In the genomic region with DNA sequence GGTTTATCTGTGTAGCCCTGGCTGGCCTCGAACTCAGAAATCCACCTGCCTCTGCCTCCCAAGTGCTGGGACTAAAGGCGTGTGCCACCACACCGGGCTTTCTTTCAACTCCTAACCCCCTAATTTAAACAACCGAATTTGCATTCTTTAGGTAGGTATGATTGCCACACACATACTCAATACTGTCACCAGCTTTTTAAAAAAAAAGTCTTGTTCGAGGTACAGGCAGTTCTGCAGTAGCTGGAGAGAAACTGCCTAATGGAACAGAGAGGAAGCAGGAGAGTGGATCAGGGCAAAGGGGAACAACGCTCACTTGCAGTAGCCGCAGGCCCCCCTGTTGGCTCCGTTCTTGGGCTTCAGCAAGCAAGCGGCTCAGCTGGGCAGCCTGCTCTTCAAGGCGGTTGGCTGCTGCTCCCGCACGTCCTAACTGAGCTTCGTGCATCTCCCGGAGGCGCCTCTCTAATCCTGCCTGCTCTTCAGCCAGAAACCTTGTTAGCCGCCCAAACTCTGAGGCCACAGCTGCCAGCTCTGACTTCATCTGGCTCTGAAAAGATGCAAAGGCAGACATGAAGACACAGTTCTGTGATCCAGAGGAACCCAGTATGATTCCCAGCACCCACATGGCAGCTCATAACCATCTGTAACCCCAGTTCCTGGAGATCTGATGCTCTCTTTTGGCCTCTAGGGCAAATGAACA, we compare ENCODE assay signal across 10 mouse cellular contexts. TPM values are rescaled to one million over a fixed set of nuclear protein-coding genes. Genes with fewer than 3 reads are reported as not detected.
DNase-seq lines count a peak whose midpoint lies in the region; ATAC-seq and TF ChIP-seq lines count a peak whose summit lies in the region.
"Had no signal": no experiment of that assay in that cellular context is flagged by ENCODE, and none has a peak within 500 bp of the region (broad histone marks: within the 10 kb centered on the region; RNA-seq: fewer than 3 reads in every experiment).

No protein-coding gene starts in this region.

- H3K4me3 ChIP-seq in liver, embryonic 16.5 days (ENCODE audit: low read depth, low read length): no peak overlapping the region
- H3K4me3 ChIP-seq in intestine, postnatal 0 days (ENCODE audit: low read depth, low read length): no peak overlapping the region

- ATAC-seq in liver, embryonic 16.5 days (ENCODE audit: low read depth): no peak
- no peak for ATAC-seq in intestine, postnatal 0 days

- TF ChIP-seq CTCF in brain, embryonic 14.5 days (IDR thresholded peaks at IDR 0.05; ENCODE audit: borderline replicate concordance, extremely low read depth, insufficient read depth, insufficient read length): no peak
- TF ChIP-seq CTCF in intestine, postnatal 0 days (IDR thresholded peaks at IDR 0.05; ENCODE audit: low read depth): no peak

- TF ChIP-seq POLR2A in brain, embryonic 14.5 days (IDR thresholded peaks at IDR 0.05; ENCODE audit: borderline replicate concordance, extremely low read depth, insufficient read depth, insufficient read length, poor library complexity, severe bottlenecking): no peak

- H3K4me1 ChIP-seq in liver, embryonic 16.5 days (ENCODE audit: control insufficient read depth, low read depth, low read length): peaks cover 3% of the 10 kb centered on the region
- no peaks in the 10 kb centered on the region for H3K4me1 ChIP-seq in intestine, postnatal 0 days (replicated peaks; ENCODE audit: control insufficient read depth, insufficient read depth, low read length)

- peak; percentile 9 for DNase-seq in adrenal gland, postnatal 25 days
- no peak for DNase-seq in adrenal gland, postnatal 10 days
- peak; percentile 36 for DNase-seq in left cerebral cortex, postnatal 4 days
- no peak for DNase-seq in left cerebral cortex, adult 8-10 months (ENCODE audit: low spot score in 2 of 2)
- peak; percentile 37 for DNase-seq in brain, embryonic 14.5 days (ENCODE audit: low read depth)
- no peak for DNase-seq in Muller cell, postnatal 12 days (ENCODE audit: inconsistent ontology term)
- DNase-seq: kidney, postnatal 25 days; lung, postnatal 14 days had no signal

- no peaks in the 10 kb centered on the region for H3K9me3 ChIP-seq in liver, embryonic 16.5 days (replicated peaks; ENCODE audit: control insufficient read depth, low read length)
- H3K9me3 ChIP-seq in intestine, postnatal 0 days (ENCODE audit: control insufficient read depth): no peaks in the 10 kb centered on the region

- H3K27me3 ChIP-seq in liver, embryonic 16.5 days (ENCODE audit: control insufficient read depth, insufficient read depth, low read depth, low read length): no peaks in the 10 kb centered on the region
- no peaks in the 10 kb centered on the region for H3K27me3 ChIP-seq in intestine, postnatal 0 days (replicated peaks; ENCODE audit: control insufficient read depth, insufficient read depth, low read length)

- 73% methylated on average over 16 of the region's 16 CpGs for WGBS in liver, embryonic 16.5 days (ENCODE audit: insufficient replicate concordance)
- WGBS in intestine, postnatal 0 days: 69% methylated on average over 16 of the region's 16 CpGs

- peaks cover 61% of the 10 kb centered on the region for H3K36me3 ChIP-seq in liver, embryonic 16.5 days (ENCODE audit: control insufficient read depth, insufficient read depth)
- peaks cover 86% of the 10 kb centered on the region for H3K36me3 ChIP-seq in intestine, postnatal 0 days (ENCODE audit: control insufficient read depth, insufficient read depth)

- H3K4me2 ChIP-seq in liver, embryonic 16.5 days (ENCODE audit: low read depth, low read length): no peak overlapping the region
- no peak overlapping the region for H3K4me2 ChIP-seq in intestine, postnatal 0 days (replicated peaks; ENCODE audit: low read depth)

- H3K27ac ChIP-seq in liver, embryonic 16.5 days (ENCODE audit: low read length): peak overlapping the region; percentile 19; the same call in 1 of the 2 replicates
- no peak overlapping the region for H3K27ac ChIP-seq in intestine, postnatal 0 days (ENCODE audit: low read depth, low read length)

- intact Hi-C loops in left cerebral cortex, postnatal 4 days (cut with DNase I): no loop called here

- no peak overlapping the region for H3K9ac ChIP-seq in liver, embryonic 16.5 days (ENCODE audit: low read depth, low read length)
- no peak overlapping the region for H3K9ac ChIP-seq in intestine, postnatal 0 days (ENCODE audit: low read depth, low read length)

RNA-seq across cellular contexts. Expression of gene Trim41, which starts 8.3 kb away (rescaled TPM):
- 48.6 and 53.0 TPM in 2 replicates for total RNA-seq in adrenal gland, postnatal 25 days (2021)
- total RNA-seq in adrenal gland, postnatal 10 days (2021): 10 to 100 TPM; 42.3 to 42.7 TPM
- 10 to 100 TPM; 53.6 to 54.3 TPM for total RNA-seq in left cerebral cortex, postnatal 4 days (2021)
- 10 to 100 TPM; 57.7 to 65.7 (median 61.3) TPM for total RNA-seq in left cerebral cortex, adult 8-10 months (2022)
- 39.3 and 44.2 TPM in 2 replicates for polyA plus RNA-seq in brain, embryonic 14.5 days (2012; rRNA removed)
- 1.6 and 1.8 TPM in 2 replicates for polyA plus RNA-seq in liver, embryonic 16.5 days (2015; fragmentation: Nextera tagmentation; extraction: Ambion mirVana)
- 4.0 and 4.2 TPM in 2 replicates for polyA plus RNA-seq in intestine, postnatal 0 days (2015; fragmentation: Nextera tagmentation; extraction: Ambion mirVana)

RNA-seq across cellular contexts. Expression of gene Rack1, which starts 8.8 kb away (rescaled TPM):
- 598 and 671 TPM in 2 replicates for total RNA-seq in adrenal gland, postnatal 25 days (2021)
- 100 to 1,000 TPM; 805 to 857 TPM for total RNA-seq in adrenal gland, postnatal 10 days (2021)
- 100 to 1,000 TPM; 486 to 572 TPM for total RNA-seq in left cerebral cortex, postnatal 4 days (2021)
- total RNA-seq in left cerebral cortex, adult 8-10 months (2022): 100 to 1,000 TPM; 246 to 281 (median 256) TPM
- polyA plus RNA-seq in brain, embryonic 14.5 days (2012; rRNA removed): 1,339 and 1,725 TPM in 2 replicates
- 395 and 402 TPM in 2 replicates for polyA plus RNA-seq in liver, embryonic 16.5 days (2015; fragmentation: Nextera tagmentation; extraction: Ambion mirVana)
- 435 and 447 TPM in 2 replicates for polyA plus RNA-seq in intestine, postnatal 0 days (2015; fragmentation: Nextera tagmentation; extraction: Ambion mirVana)

RNA-seq across cellular contexts. Expression of gene Trim7, which starts 17.1 kb away (rescaled TPM):
- 16.9 and 17.6 TPM in 2 replicates for total RNA-seq in adrenal gland, postnatal 25 days (2021)
- total RNA-seq in adrenal gland, postnatal 10 days (2021): 10 to 100 TPM in 1 of 2 experiments, 1 to 10 TPM in 1; 5.3 to 12.0 TPM
- 10 to 100 TPM in 1 of 2 experiments, 1 to 10 TPM in 1; 9.4 to 12.4 TPM for total RNA-seq in left cerebral cortex, postnatal 4 days (2021)
- total RNA-seq in left cerebral cortex, adult 8-10 months (2022): 1 to 10 TPM; 3.4 to 4.5 (median 3.8) TPM
- polyA plus RNA-seq in brain, embryonic 14.5 days (2012; rRNA removed): 2.6 and 2.8 TPM in 2 replicates
- 0.11 and 0.14 TPM in 2 replicates for polyA plus RNA-seq in liver, embryonic 16.5 days (2015; fragmentation: Nextera tagmentation; extraction: Ambion mirVana)
- polyA plus RNA-seq in intestine, postnatal 0 days (2015; fragmentation: Nextera tagmentation; extraction: Ambion mirVana): 0.38 and 0.56 TPM in 2 replicates

RNA-seq across cellular contexts. Expression of gene Gm12184, which starts 17.6 kb away (rescaled TPM):
- 2.3 and 3.6 TPM in 2 replicates for total RNA-seq in adrenal gland, postnatal 25 days (2021)
- total RNA-seq in adrenal gland, postnatal 10 days (2021): 1 to 10 TPM; 2.5 to 4.9 TPM
- 1 to 10 TPM in 1 of 2 experiments, under 1 TPM in 1; 0.89 to 2.4 TPM for total RNA-seq in left cerebral cortex, postnatal 4 days (2021)
- total RNA-seq in left cerebral cortex, adult 8-10 months (2022): 1 to 10 TPM in 1 of 4 experiments, under 1 TPM in 3; 0.38 to 1.8 (median 0.45) TPM
- polyA plus RNA-seq in brain, embryonic 14.5 days (2012; rRNA removed): 34.5 and 47.1 TPM in 2 replicates
- 0.22 and 0.40 TPM in 2 replicates for polyA plus RNA-seq in liver, embryonic 16.5 days (2015; fragmentation: Nextera tagmentation; extraction: Ambion mirVana)
- 5.0 and 5.3 TPM in 2 replicates for polyA plus RNA-seq in intestine, postnatal 0 days (2015; fragmentation: Nextera tagmentation; extraction: Ambion mirVana)

Comparison
In these comparisons a context has a peak if more than half of its experiments do, and no peak if none do; other contexts are left out.
1. DNase-seq: peak in adrenal gland, postnatal 25 days (single experiment), left cerebral cortex, postnatal 4 days (single experiment) and brain, embryonic 14.5 days (single experiment); none in adrenal gland, postnatal 10 days (single experiment), left cerebral cortex, adult 8-10 months (0 of 2) and Muller cell, postnatal 12 days (single experiment).